Mouse (Mus musculus): ENCODE data around the gene P3h4.

The P3h4 gene

GRCm38 (mm10) chr11:100414021-100414913, at the start of gene P3h4:
P3h4 (minus strand) TSS chr11:100414836.
- DNase-seq (ENCODE audit: low read depth, low spot score): no peak

GRCm38 (mm10) chr11:100462699-100463098, 48.1 kb upstream of the P3h4 start:
- DNase-seq (ENCODE audit: low read depth, low spot score): no peak

GRCm38 (mm10) chr11:100457711-100458110, 43.1 kb upstream of the P3h4 start:
- no peak for DNase-seq (ENCODE audit: low read depth, low spot score)

- DNase-seq (ENCODE audit: low read depth, low spot score): no peak
Observed at GRCm38 (mm10) chr11:100457247-100457646, 42.6 kb upstream of the P3h4 start.

GRCm38 (mm10) chr11:100442625-100443024, 28.0 kb upstream of the P3h4 start:
- DNase-seq (ENCODE audit: low read depth, low spot score): no peak

GRCm38 (mm10) chr11:100441797-100442196, 27.2 kb upstream of the P3h4 start, which contains the start of the genes Nt5c3b and Klhl10:
Nt5c3b (minus strand) TSS chr11:100441808.
Klhl10 (plus strand) TSS chr11:100441917.
- DNase-seq (ENCODE audit: low read depth, low spot score): no peak

GRCm38 (mm10) chr11:100440691-100441522, 26.3 kb upstream of the P3h4 start:
- DNase-seq (ENCODE audit: low read depth, low spot score): peak; percentile 49

- no peak for DNase-seq (ENCODE audit: low read depth, low spot score)
Observed at GRCm38 (mm10) chr11:100437901-100438300, 23.3 kb upstream of the P3h4 start.

- DNase-seq (ENCODE audit: low read depth, low spot score): no peak
Observed at GRCm38 (mm10) chr11:100435678-100436246, 21.1 kb upstream of the P3h4 start.

GRCm38 (mm10) chr11:100432002-100432401, 17.4 kb upstream of the P3h4 start:
- DNase-seq (ENCODE audit: low read depth, low spot score): no peak

GRCm38 (mm10) chr11:100430052-100430451, 15.4 kb upstream of the P3h4 start:
- DNase-seq (ENCODE audit: low read depth, low spot score): no peak

GRCm38 (mm10) chr11:100428612-100429199, 14.1 kb upstream of the P3h4 start:
- DNase-seq (ENCODE audit: low read depth, low spot score): no peak

GRCm38 (mm10) chr11:100426820-100427219, 12.2 kb upstream of the P3h4 start:
- no peak for DNase-seq (ENCODE audit: low read depth, low spot score)

- peak; percentile 80 for DNase-seq (ENCODE audit: low read depth, low spot score)
Observed at GRCm38 (mm10) chr11:100425851-100426250, 11.2 kb upstream of the P3h4 start.

- no peak for DNase-seq (ENCODE audit: low read depth, low spot score)
Observed at GRCm38 (mm10) chr11:100423836-100424235, 9.2 kb upstream of the P3h4 start.

- DNase-seq (ENCODE audit: low read depth, low spot score): no peak
Observed at GRCm38 (mm10) chr11:100421537-100421936, 6.9 kb upstream of the P3h4 start.

- no peak for DNase-seq (ENCODE audit: low read depth, low spot score)
Observed at GRCm38 (mm10) chr11:100414914-100415822, 532 bp upstream of the P3h4 start, which contains the start of gene Fkbp10. Fkbp10 (plus strand) TSS chr11:100415697.

- DNase-seq (ENCODE audit: low read depth, low spot score): no peak
Observed at GRCm38 (mm10) chr11:100413541-100413940, 1.1 kb downstream of the P3h4 start.

- no peak for DNase-seq (ENCODE audit: low read depth, low spot score)
Observed at GRCm38 (mm10) chr11:100411736-100412135, 2.9 kb downstream of the P3h4 start.

- DNase-seq (ENCODE audit: low read depth, low spot score): no peak
Observed at GRCm38 (mm10) chr11:100409686-100410085, 5.0 kb downstream of the P3h4 start.
